Mouse (Mus musculus) kidney, adult 11 months (tissue): ENCODE results near the gene Ocm.

Source experiments
- DNase-seq: peaks from one replicate; pipeline ENCODE4 v3.0.0; 2022

The Ocm gene

GRCm38 (mm10) chr5:143994632-143995365 lies 31.7 kb downstream of the Ocm start:
- DNase-seq = no peak

GRCm38 (mm10) chr5:143993849-143994248 lies 32.6 kb downstream of the Ocm start:
- DNase-seq = no peak

- DNase-seq = no peak
Observed at GRCm38 (mm10) chr5:143993260-143993659, 33.2 kb downstream of the Ocm start.

- DNase-seq = no peak
Observed at GRCm38 (mm10) chr5:143992661-143993060, 33.8 kb downstream of the Ocm start.

GRCm38 (mm10) chr5:143990086-143990485 lies 36.4 kb downstream of the Ocm start:
- DNase-seq = no peak

- no peak for DNase-seq
Observed at GRCm38 (mm10) chr5:143989046-143989445, 37.4 kb downstream of the Ocm start.

GRCm38 (mm10) chr5:143987596-143987995 lies 38.9 kb downstream of the Ocm start:
- peak; percentile 40 for DNase-seq

GRCm38 (mm10) chr5:143985381-143985780 lies 41.1 kb downstream of the Ocm start:
- no peak for DNase-seq

- DNase-seq = no peak
Observed at GRCm38 (mm10) chr5:143982361-143982760, 44.1 kb downstream of the Ocm start.

GRCm38 (mm10) chr5:143980858-143981257 lies 45.6 kb downstream of the Ocm start:
- DNase-seq = peak; percentile 40

- DNase-seq = no peak
Observed at GRCm38 (mm10) chr5:143976726-143977431, 49.6 kb downstream of the Ocm start.

GRCm38 (mm10) chr5:143976232-143976631 lies 50.2 kb downstream of the Ocm start:
- no peak for DNase-seq

GRCm38 (mm10) chr5:143975631-143975933 lies 50.9 kb downstream of the Ocm start:
- no peak for DNase-seq

- peak; percentile 28 for DNase-seq
Observed at GRCm38 (mm10) chr5:143974931-143975630, 51.4 kb downstream of the Ocm start.

GRCm38 (mm10) chr5:143972628-143973027 lies 53.8 kb downstream of the Ocm start:
- no peak for DNase-seq
